Mouse (Mus musculus) thymus, adult 2 months (tissue): ENCODE measurements around the gene Siah2. TPM values are rescaled to one million over a fixed set of nuclear protein-coding genes. Genes with fewer than 3 reads are reported as not detected.

Source experiments
- DNase-seq: peaks from one replicate; pipeline ENCODE4 v3.0.0; 2021
- H3K27ac ChIP-seq: fragments of 200-500 bp; 2 replicates; pipeline ENCODE4 v1.5.1; 2012; ENCODE audit warnings: low read length, control low read depth; ENCODE audit not compliant: control insufficient read depth, insufficient read depth
- H3K27me3 ChIP-seq: fragments of 200-500 bp; 2 replicates; pipeline ENCODE4 v1.6.1; 2012; ENCODE audit warnings: mild to moderate bottlenecking, low read length, moderate library complexity, mixed read lengths; ENCODE audit not compliant: control insufficient read depth, insufficient read depth
- H3K36me3 ChIP-seq: fragments of 200-500 bp; 2 replicates; pipeline ENCODE4 v1.6.1; 2012; ENCODE audit warnings: mild to moderate bottlenecking, low read length, moderate library complexity; ENCODE audit not compliant: control insufficient read depth, insufficient read depth
- H3K4me1 ChIP-seq: fragments of 200-500 bp; replicated peaks from 2 replicates; pipeline ENCODE4 v1.6.1; 2012; ENCODE audit warnings: low read length; ENCODE audit not compliant: control insufficient read depth, insufficient read depth
- H3K4me3 ChIP-seq: fragments of 200-500 bp; 2 replicates; pipeline ENCODE4 v1.5.1; 2012; ENCODE audit warnings: mild to moderate bottlenecking, low read length, control low read depth, moderate library complexity; ENCODE audit not compliant: control insufficient read depth, insufficient read depth
- CTCF ChIP-seq: fragments of 200-500 bp; IDR thresholded peaks from 2 replicates; pipeline ENCODE4 v1.5.1; 2012; ENCODE audit warnings: mild to moderate bottlenecking, control low read depth, low read length, moderate library complexity, borderline replicate concordance; ENCODE audit not compliant: control insufficient read depth, poor library complexity, insufficient read depth; ENCODE audit errors: extremely low read depth
- POLR2A ChIP-seq: fragments of 200-500 bp; IDR thresholded peaks from 2 replicates; pipeline ENCODE4 v1.6.1; 2012; ENCODE audit warnings: mild to moderate bottlenecking, low read length, control low read depth, moderate library complexity; ENCODE audit not compliant: control insufficient read depth, poor library complexity, insufficient read depth; ENCODE audit errors: extremely low read depth
- WGBS: fragments of 180-500 bp; shearing (Covaris S2); methylation state at CpG from one replicate; pipeline ENCODE4 v1.1.7; 2018; 5-methylcytosine and 5-hydroxymethylcytosine counted together
- polyA plus RNA-seq: library from polyadenylated mRNA; depleted of rRNA; stranded (reverse); fragments of >200 nt; gene quantifications from 2 replicates; pipeline ENCODE4 v1.2.3, GENCODE M21; 2012

Siah2 gene
- polyA plus RNA-seq, 1 experiment = 19.4 TPM

DNA sequence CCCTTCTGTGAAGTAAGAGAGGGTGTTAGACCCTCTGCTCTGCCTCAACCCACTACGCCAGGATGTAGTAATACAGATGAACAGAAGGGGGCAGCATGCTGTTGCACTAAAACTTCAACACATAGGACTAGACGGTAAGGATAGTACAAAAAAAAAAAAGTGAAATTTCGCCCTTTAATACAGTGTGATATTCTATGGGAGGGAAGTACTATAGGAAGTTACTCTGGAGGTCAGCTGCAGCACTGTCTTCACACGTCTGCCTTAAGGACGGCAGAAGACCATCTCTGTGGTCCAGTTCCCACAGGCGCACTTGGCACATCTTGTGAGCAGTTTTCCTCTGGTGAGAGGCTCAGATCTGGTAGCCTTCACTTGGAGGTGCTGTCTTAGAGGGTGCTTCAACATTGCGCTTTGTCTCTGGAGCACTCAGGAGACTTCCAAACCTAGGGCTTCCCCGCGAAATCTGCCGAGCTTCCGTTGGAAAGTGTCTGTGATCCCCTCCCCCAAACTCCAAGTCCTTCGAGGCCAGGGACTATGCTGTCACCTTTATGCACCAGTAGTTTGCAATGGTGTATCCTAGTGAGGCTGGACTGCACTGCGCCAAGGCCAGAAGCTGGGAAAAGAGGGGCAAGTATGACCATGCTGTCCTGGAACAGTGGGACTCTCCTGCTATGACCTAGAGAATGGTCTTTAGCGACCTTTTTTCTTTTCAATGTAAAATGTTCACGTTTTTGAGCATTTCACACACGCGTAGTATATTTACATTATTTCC, 36.7 kb downstream of the Siah2 start:
- H3K4me1 ChIP-seq = no peaks in the 10 kb centered on the region
- 61% methylated on average over 17 of the region's 17 CpGs for WGBS
- no peak for TF ChIP-seq POLR2A
- TF ChIP-seq CTCF = no peak
- peak; percentile 69 for DNase-seq
- H3K27me3 ChIP-seq = no peaks in the 10 kb centered on the region
- no peak overlapping the region for H3K27ac ChIP-seq
- H3K36me3 ChIP-seq = no peaks in the 10 kb centered on the region
- no peak overlapping the region for H3K4me3 ChIP-seq

DNA sequence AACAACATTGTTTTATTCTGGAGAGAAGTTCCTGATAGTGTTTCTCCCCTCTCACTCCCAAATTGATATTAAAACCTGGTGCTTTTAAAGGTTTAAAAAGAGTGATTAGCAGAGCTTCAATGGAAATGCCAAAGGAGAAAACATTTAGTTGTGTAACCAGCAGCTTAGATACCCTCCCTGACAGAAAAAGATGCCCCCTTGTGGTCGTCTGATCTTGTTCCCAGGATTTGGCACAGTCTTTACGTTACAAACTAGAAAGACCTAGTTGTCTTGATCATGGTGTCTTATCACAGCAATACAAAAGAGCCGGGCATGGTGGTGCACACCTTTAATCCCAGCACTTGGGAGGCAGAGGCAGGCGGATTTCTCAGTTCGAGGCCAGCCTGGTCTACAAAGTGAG, 38.3 kb downstream of the Siah2 start:
- no peaks in the 10 kb centered on the region for H3K36me3 ChIP-seq
- no peak overlapping the region for H3K27ac ChIP-seq
- H3K27me3 ChIP-seq = no peaks in the 10 kb centered on the region
- TF ChIP-seq POLR2A = no peak
- no peak for TF ChIP-seq CTCF
- no peak overlapping the region for H3K4me3 ChIP-seq
- DNase-seq = peak; percentile 15
- 56% methylated on average over 5 of the region's 5 CpGs for WGBS
- no peaks in the 10 kb centered on the region for H3K4me1 ChIP-seq

DNA sequence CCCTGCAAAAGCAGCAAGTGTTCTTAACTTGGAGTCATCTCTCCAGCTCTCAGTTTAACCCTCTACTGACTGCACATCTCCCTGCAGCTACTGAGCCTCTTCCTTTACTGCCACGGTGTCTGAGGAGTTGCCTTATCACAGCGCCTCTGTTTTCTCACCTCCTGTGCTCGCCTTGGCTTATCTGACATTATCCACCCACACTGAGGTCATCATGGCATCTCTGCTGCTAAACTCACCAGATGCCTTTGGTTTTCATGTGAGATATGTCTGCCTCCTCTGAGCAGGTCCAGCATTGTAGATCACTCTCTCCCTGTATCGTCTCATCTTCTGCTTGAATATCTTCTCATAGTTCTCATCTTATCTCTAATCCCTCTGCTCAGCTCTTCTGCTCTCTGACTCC, 41.9 kb downstream of the Siah2 start:
- Histone ChIP-seq H3K27ac (no peak overlapping the region), H3K4me1 (no peaks in the 10 kb centered on the region), H3K27me3 (no peaks in the 10 kb centered on the region), H3K36me3 (no peaks in the 10 kb centered on the region), H3K4me3 (no peak overlapping the region)
- WGBS = 89% methylated on average over 4 of the region's 4 CpGs
- no peak for DNase-seq
- no peak for TF ChIP-seq CTCF
- no peak for TF ChIP-seq POLR2A

DNA sequence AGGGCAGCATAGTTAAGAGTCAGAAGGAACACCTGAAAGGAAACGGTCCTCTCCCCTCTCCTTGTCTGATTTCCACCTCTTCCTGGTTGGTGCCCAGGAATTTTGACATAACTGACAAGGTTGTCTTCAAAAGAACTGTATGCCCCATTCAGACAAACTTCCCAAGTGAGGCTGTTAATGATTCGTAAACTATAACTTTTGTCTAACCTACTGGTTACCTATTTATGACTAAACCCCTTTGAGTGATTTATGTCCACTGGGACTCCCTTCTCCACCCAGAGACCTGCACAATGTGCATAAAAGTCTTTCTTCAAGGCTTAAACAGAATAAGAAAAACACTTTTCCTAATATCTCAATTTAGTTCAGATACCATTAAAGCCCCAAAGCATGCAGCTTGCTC, 45.0 kb downstream of the Siah2 start:
- no peak overlapping the region for H3K27ac ChIP-seq

DNA sequence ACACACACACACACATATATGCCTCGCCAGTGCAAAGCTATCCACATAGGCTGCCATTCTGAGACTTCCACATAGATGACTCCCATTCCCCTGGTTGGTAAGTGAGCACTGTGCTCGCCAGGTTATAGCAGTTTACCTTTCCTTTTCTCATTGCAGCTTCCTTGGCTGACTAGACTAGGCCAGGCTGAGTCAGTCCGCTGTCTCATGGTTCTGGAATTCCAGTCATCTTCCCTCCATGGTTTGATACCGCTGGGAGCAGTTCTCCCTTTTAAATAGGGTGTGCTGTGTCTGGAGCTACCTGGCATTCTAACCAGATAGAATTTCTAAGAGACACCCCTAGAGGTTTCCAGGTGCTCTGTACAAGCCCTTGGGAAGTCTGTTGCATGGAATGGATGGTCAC, 46.0 kb downstream of the Siah2 start:
- no peak overlapping the region for H3K4me3 ChIP-seq
- no peaks in the 10 kb centered on the region for H3K36me3 ChIP-seq
- TF ChIP-seq CTCF = no peak
- TF ChIP-seq POLR2A = no peak
- no peaks in the 10 kb centered on the region for H3K27me3 ChIP-seq
- no peak for DNase-seq
- H3K4me1 ChIP-seq = no peaks in the 10 kb centered on the region
- 90% methylated on average over 4 of the region's 4 CpGs for WGBS
- H3K27ac ChIP-seq = no peak overlapping the region

More for the DNA sequence above, 45.0 kb downstream of the Siah2 start:
- Histone ChIP-seq H3K4me1 (no peaks in the 10 kb centered on the region), H3K27me3 (no peaks in the 10 kb centered on the region), H3K36me3 (no peaks in the 10 kb centered on the region), H3K4me3 (no peak overlapping the region)
- DNase-seq = no peak
- 88% methylated on average over 2 of the region's 2 CpGs for WGBS
- TF ChIP-seq CTCF (no peak), POLR2A (no peak)

DNA sequence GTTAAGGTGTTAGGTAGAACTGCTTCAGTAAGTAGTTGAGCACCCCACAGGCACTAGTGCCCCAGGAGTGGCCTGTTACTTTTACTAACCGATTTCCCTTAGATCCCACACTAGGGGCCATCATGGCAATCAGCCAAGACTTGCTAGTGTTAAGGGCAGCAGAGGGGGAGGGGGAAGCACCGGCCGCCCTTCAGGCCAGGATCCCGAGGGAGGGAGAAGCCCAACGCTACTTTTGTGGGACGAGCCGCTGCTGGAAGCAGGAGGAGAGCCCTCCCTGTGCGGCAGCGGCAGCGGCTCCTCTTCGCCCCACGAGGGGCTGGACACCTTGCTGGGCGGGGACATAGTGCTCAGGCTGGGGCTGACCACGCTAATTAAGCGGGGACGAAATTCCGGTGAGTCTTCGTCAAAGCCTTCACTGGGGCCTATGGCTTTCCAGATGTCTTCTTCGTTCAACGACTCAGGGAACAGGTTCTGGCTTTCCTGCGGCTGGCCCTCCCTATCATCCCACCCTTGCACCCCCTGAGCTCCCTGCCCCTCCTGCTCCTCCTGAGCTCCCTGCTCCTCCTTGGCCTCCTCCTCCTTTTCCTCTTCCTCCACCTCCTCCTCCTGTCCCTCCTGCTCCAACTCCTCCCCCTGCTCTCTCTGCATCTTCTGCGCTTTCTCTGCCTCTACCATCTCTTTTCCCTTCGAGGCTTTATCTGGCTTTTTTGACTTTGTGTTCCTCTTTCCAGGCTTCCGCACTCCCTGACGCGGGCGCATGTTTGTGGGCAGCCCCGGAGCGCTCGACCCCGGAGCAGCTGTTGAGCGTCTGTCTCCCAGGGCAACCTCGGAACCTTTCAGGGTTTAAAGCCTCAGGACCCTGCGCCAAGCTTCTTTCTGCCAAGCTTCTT, 55.5 kb downstream of the Siah2 start, which contains the start of gene Erich6:
Erich6 (minus strand) TSS at position 802 of the 890 bp plus-strand sequence.
- no peaks in the 10 kb centered on the region for H3K27me3 ChIP-seq
- H3K36me3 ChIP-seq = no peaks in the 10 kb centered on the region
- 2% methylated on average over 34 of the region's 34 CpGs for WGBS
- no peak within 1 kb of the TSS for H3K27ac ChIP-seq
- no peaks in the 10 kb centered on the region for H3K4me1 ChIP-seq
- TF ChIP-seq POLR2A = no peak
- no peak for TF ChIP-seq CTCF
- DNase-seq = no peak
- no peak within 1 kb of the TSS for H3K4me3 ChIP-seq

DNA sequence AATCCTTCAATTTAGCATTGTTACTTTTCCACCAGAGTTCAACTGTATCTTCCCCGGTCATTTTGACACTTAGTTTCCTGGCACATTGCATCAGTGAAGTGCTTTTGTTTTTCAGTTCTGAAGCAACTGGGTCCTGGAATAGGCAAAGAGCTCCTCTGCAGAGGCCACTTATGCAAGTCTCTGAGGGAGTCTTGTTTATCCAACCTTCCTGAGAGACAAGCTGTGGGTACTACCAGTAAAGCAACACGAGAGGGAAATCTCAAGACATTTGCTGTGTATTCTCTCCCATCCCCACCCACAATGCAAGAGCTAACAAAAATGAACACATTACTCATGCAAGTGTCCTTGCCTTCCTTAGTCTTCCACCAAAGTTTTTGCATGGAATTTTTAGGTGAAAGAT, 60.5 kb downstream of the Siah2 start:
- Histone ChIP-seq H3K27me3 (no peaks in the 10 kb centered on the region), H3K4me1 (no peaks in the 10 kb centered on the region), H3K4me3 (no peak overlapping the region), H3K27ac (no peak overlapping the region), H3K36me3 (no peaks in the 10 kb centered on the region)
- WGBS = 92% methylated on average over 2 of the region's 2 CpGs
- TF ChIP-seq CTCF = no peak
- no peak for TF ChIP-seq POLR2A
- DNase-seq = no peak
